Mouse (Mus musculus) intestine, postnatal 0 days (tissue): Measurements from ENCODE around the gene Ccdc117. TPM values are rescaled to one million over a fixed set of nuclear protein-coding genes. Genes with fewer than 3 reads are reported as not detected.
"Not testable (repeated sequence)": the region's sequence is repeated elsewhere in the genome, so short reads cannot be mapped to it uniquely, and the experiment has no call there.

Experiments
- ATAC-seq: fragments of 200-750 bp; cut with Nextera tagmentation; 2 replicates; pipeline ENCODE4 v1.8.0; 2017; ENCODE audit warnings: mild to moderate bottlenecking, moderate TSS enrichment, moderate library complexity
- H3K27ac ChIP-seq: fragments of 300-500 bp; sonication (generic); 2 replicates; pipeline ENCODE4 v1.5.1; 2014; ENCODE audit warnings: mild to moderate bottlenecking, low read depth, low read length, moderate library complexity
- H3K27me3 ChIP-seq: fragments of 300-500 bp; sonication (generic); replicated peaks from 2 replicates; pipeline ENCODE4 v1.6.1; 2014; ENCODE audit warnings: low read length, mixed read lengths; ENCODE audit not compliant: control insufficient read depth, insufficient read depth
- H3K36me3 ChIP-seq: fragments of 300-500 bp; sonication (generic); 2 replicates; pipeline ENCODE4 v1.6.1; 2014; ENCODE audit warnings: mild to moderate bottlenecking, moderate library complexity; ENCODE audit not compliant: control insufficient read depth, insufficient read depth
- H3K4me1 ChIP-seq: fragments of 300-500 bp; sonication (generic); replicated peaks from 2 replicates; pipeline ENCODE4 v1.6.1; 2014; ENCODE audit warnings: antibody characterized with exemption, low read length, mixed read lengths; ENCODE audit not compliant: control insufficient read depth, insufficient read depth
- H3K4me2 ChIP-seq: fragments of 300-500 bp; sonication (generic); replicated peaks from 2 replicates; pipeline ENCODE4 v1.6.1; 2014; ENCODE audit warnings: low read depth, mild to moderate bottlenecking, moderate library complexity
- H3K4me3 ChIP-seq: fragments of 300-500 bp; sonication (generic); 2 replicates; pipeline ENCODE4 v1.5.1; 2014; ENCODE audit warnings: low read depth, low read length
- H3K9ac ChIP-seq: fragments of 300-500 bp; sonication (generic); 2 replicates; pipeline ENCODE4 v1.6.1; 2014; ENCODE audit warnings: mild to moderate bottlenecking, low read depth, low read length
- H3K9me3 ChIP-seq: fragments of 300-500 bp; sonication (generic); 2 replicates; pipeline ENCODE4 v1.6.1; 2016; ENCODE audit warnings: mixed run types; ENCODE audit not compliant: control insufficient read depth
- CTCF ChIP-seq: sonication (generic); IDR thresholded peaks from 2 replicates; pipeline ENCODE4 v1.5.1; 2016; ENCODE audit warnings: low read depth, mild to moderate bottlenecking, control low read depth, antibody characterized with exemption, moderate library complexity
- WGBS: fragments of 180-500 bp; shearing (Covaris S2); extraction: QIAGEN DNeasy Blood & Tissue Kit; methylation state at CpG from one replicate; pipeline ENCODE4 v1.1.7; 2014; 5-methylcytosine and 5-hydroxymethylcytosine counted together
- polyA plus RNA-seq: library from polyadenylated mRNA; unstranded; fragments of >200 nt; fragmentation: Nextera tagmentation; extraction: Ambion mirVana; gene quantifications from 2 replicates; pipeline ENCODE4 v1.2.1, GENCODE M21; 2015

Ccdc117 gene
- polyA plus RNA-seq, 1 experiment from 2014 or later: 6.3 TPM

GRCm38 (mm10) chr11:5542482-5543185, 647 bp upstream of the Ccdc117 start:
- Histone ChIP-seq H3K4me2 (peak overlapping the region; percentile 89), H3K9ac (peak overlapping the region; percentile 94; the same call in 1 of the 2 replicates), H3K27ac (no peak overlapping the region), H3K9me3 (no peaks in the 10 kb centered on the region), H3K36me3 (0 out of 2 replicates have a peak, but pooled peaks cover 4% of the 10 kb centered on the region), H3K4me3 (peak overlapping the region; percentile 91), H3K27me3 (no peaks in the 10 kb centered on the region), H3K4me1 (peaks cover 3% of the 10 kb centered on the region; the same call in 1 of the 2 replicates)
- WGBS: 42% methylated on average over 5 of the region's 5 CpGs
- no peak for ATAC-seq
- TF ChIP-seq CTCF: no peak

- Histone ChIP-seq H3K4me3 (peak overlapping the region; percentile 91), H3K9me3 (no peaks in the 10 kb centered on the region), H3K27me3 (no peaks in the 10 kb centered on the region), H3K4me1 (peaks cover 3% of the 10 kb centered on the region; the same call in 1 of the 2 replicates), H3K27ac (peak overlapping the region; percentile 57), H3K9ac (peak overlapping the region; percentile 94), H3K4me2 (peak overlapping the region; percentile 89), H3K36me3 (0 out of 2 replicates have a peak, but pooled peaks cover 4% of the 10 kb centered on the region)
- WGBS: under 1% methylated on average over 28 of the region's 28 CpGs
- ATAC-seq: no peak
- no peak for TF ChIP-seq CTCF
Measured at GRCm38 (mm10) chr11:5541230-5541798, 673 bp downstream of the Ccdc117 start.

GRCm38 (mm10) chr11:5540331-5540730, 1.7 kb downstream of the Ccdc117 start:
- 0 out of 2 replicates have a peak overlapping the region, but pooled peaks have one; percentile 91 for H3K4me3 ChIP-seq
- peaks cover 3% of the 10 kb centered on the region; the same call in 1 of the 2 replicates for H3K4me1 ChIP-seq
- H3K9ac ChIP-seq: no peak overlapping the region
- 0 out of 2 replicates have a peak, but pooled peaks cover 4% of the 10 kb centered on the region for H3K36me3 ChIP-seq
- H3K27me3 ChIP-seq: no peaks in the 10 kb centered on the region
- no peak overlapping the region for H3K27ac ChIP-seq
- no peaks in the 10 kb centered on the region for H3K9me3 ChIP-seq
- peak overlapping the region; percentile 89 for H3K4me2 ChIP-seq
- no peak for TF ChIP-seq CTCF
- ATAC-seq: no peak
- WGBS: 40% methylated on average over 4 of the region's 4 CpGs

GRCm38 (mm10) chr11:5537454-5537853, 4.5 kb downstream of the Ccdc117 start:
- not testable (repeated sequence) for ATAC-seq, H3K9ac ChIP-seq

GRCm38 (mm10) chr11:5533108-5533507, 8.9 kb downstream of the Ccdc117 start:
- H3K4me1 ChIP-seq: no peaks in the 10 kb centered on the region
- 68% methylated on average over 5 of the region's 5 CpGs for WGBS
- H3K9ac ChIP-seq: no peak overlapping the region
- peaks cover 54% of the 10 kb centered on the region for H3K36me3 ChIP-seq
- no peak overlapping the region for H3K27ac ChIP-seq
- no peaks in the 10 kb centered on the region for H3K9me3 ChIP-seq
- TF ChIP-seq CTCF: peak; percentile 64
- no peaks in the 10 kb centered on the region for H3K27me3 ChIP-seq
- no peak overlapping the region for H3K4me2 ChIP-seq
- peak; percentile 42 for ATAC-seq
- H3K4me3 ChIP-seq: no peak overlapping the region

More at GRCm38 (mm10) chr11:5537454-5537853, 4.5 kb downstream of the Ccdc117 start:
- H3K36me3 ChIP-seq: peaks cover 29% of the 10 kb centered on the region
- not testable (repeated sequence) for H3K4me1 ChIP-seq, H3K27me3 ChIP-seq, H3K27ac ChIP-seq, H3K4me3 ChIP-seq, H3K9me3 ChIP-seq, H3K4me2 ChIP-seq
- WGBS: 81% methylated on average over 4 of the region's 4 CpGs

GRCm38 (mm10) chr11:5530717-5531116, 11.3 kb downstream of the Ccdc117 start:
- Histone ChIP-seq H3K9ac (no peak overlapping the region), H3K4me3 (no peak overlapping the region), H3K36me3 (peaks cover 62% of the 10 kb centered on the region), H3K9me3 (no peaks in the 10 kb centered on the region), H3K4me1 (no peaks in the 10 kb centered on the region), H3K4me2 (no peak overlapping the region), H3K27ac (no peak overlapping the region), H3K27me3 (no peaks in the 10 kb centered on the region)
- 68% methylated on average over 6 of the region's 6 CpGs for WGBS
- TF ChIP-seq CTCF: no peak
- ATAC-seq: no peak
